Mouse (Mus musculus): ENCODE measurements around the gene As3mt. TPM values are rescaled to one million over a fixed set of nuclear protein-coding genes. Genes with fewer than 3 reads are reported as not detected.
"Not testable (repeated sequence)": the region's sequence is repeated elsewhere in the genome, so short reads cannot be mapped to it uniquely, and the experiment has no call there.

The As3mt gene
- polyA plus RNA-seq, 1 experiment from 2014 or later, result 46.2 TPM

DNA sequence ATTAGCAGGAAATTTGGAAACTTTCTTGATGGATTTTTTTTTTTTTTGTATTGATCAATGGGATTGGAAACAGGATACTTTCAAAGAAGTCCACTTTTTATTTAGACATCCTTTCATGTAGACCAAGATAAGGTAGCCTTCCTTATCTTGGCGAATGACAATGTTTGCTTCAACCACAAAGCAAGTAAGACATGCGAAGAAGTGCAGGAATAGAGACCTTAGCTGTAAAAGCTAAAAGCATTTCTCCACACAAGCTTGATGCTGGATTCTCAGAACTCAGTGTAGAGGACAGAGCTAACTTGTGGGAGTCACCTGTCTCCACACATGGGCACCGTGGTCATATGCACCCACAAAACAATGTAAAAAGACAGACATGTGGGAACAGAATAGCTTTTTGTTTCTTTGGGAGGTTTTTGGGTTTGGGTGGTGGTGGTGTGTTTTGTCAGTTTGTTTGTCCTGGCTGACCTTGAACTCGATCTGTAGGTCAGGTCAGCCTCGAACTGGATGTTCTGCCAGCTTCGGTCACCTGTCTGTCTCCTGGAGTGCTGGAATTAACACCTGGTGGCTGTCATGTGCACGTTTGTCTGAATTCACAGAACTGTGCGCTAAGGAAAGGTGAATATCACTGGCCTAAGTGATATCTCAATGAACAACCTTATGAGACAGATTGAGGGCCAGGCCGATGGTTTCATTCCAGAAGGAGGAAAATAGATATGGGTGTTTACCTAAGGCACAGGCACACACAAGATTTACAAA is 540 bp upstream of the As3mt start:
- no peaks in the 10 kb centered on the region for H3K9me3 ChIP-seq
- H3K27ac ChIP-seq, result peak overlapping the region; percentile 94
- no peak for DNase-seq (ENCODE audit: low spot score)
- no peaks in the 10 kb centered on the region for H3K27me3 ChIP-seq (ENCODE audit: insufficient read depth, poor library complexity, severe bottlenecking)
- H3K36me3 ChIP-seq, result peaks cover 25% of the 10 kb centered on the region; the same call in 1 of the 2 replicates
- 66% methylated on average over 9 of the region's 9 CpGs for WGBS
- peak overlapping the region; percentile 73 for H3K4me3 ChIP-seq
- H3K4me1 ChIP-seq, result peaks cover 29% of the 10 kb centered on the region

DNA sequence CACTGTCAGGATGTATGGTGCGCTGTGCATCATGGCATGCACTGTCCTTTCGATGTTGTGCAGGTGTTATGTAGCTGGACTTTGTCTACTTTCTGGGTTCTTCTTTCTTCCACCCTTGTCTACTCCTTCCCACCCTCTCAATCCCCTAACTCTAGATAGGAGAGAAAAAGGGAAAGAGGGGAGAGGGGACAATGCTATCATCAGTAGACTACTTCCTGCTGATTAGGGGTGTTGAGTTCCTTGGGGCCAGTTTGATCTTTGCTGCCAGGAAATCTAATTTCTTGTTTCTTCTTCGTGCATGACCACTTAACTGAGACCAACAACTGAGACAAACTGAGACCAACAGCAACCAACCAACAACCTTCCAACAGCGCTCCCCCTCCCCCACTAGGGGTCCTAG is 3.4 kb downstream of the As3mt start:
- H3K27ac ChIP-seq, result no peak overlapping the region
- no peak overlapping the region for H3K4me3 ChIP-seq
- H3K36me3 ChIP-seq, result peaks cover 27% of the 10 kb centered on the region
- no peak for DNase-seq (ENCODE audit: low spot score)
- H3K27me3 ChIP-seq (ENCODE audit: insufficient read depth, poor library complexity, severe bottlenecking), result no peaks in the 10 kb centered on the region
- H3K4me1 ChIP-seq, result peaks cover 26% of the 10 kb centered on the region
- WGBS, result 82% methylated on average over 4 of the region's 4 CpGs
- H3K9me3 ChIP-seq, result no peaks in the 10 kb centered on the region

- H3K27ac ChIP-seq, result no peak overlapping the region
- 0 out of 2 replicates have a peak, but pooled peaks cover 4% of the 10 kb centered on the region for H3K4me1 ChIP-seq
- peaks cover 4% of the 10 kb centered on the region; the same call in 1 of the 2 replicates for H3K9me3 ChIP-seq
- H3K36me3 ChIP-seq, result peaks cover 45% of the 10 kb centered on the region
- WGBS, result 89% methylated on average over 8 of the region's 8 CpGs
- no peak overlapping the region for H3K4me3 ChIP-seq
- H3K27me3 ChIP-seq (ENCODE audit: insufficient read depth, poor library complexity, severe bottlenecking), result no peaks in the 10 kb centered on the region
- DNase-seq (ENCODE audit: low spot score), result no peak
Measured at GRCm38 (mm10) chr19:46714234-46714633, 7.0 kb downstream of the As3mt start.

DNA sequence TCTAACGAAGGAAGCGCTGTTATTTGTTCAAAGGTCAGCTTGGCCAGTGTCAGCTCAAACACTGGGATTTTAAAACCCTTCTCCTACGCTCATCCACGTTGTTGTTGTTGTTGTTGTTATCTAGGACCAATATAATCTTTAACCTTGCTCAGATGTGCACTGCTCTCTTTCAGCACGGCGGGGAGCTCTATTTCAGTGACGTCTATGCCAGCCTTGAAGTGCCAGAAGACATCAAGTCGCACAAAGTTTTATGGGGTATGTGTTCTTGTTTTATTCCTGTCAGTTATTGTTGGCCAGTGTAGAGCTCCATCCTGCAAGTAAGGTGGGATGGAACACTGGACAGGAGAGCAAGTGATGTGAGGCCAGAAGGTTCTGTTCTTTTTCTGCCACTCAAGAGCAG is 7.8 kb downstream of the As3mt start:
- Histone ChIP-seq H3K4me3 (no peak overlapping the region), H3K27me3 (ENCODE audit: insufficient read depth, poor library complexity, severe bottlenecking) (no peaks in the 10 kb centered on the region), H3K27ac (no peak overlapping the region), H3K36me3 (peaks cover 47% of the 10 kb centered on the region), H3K4me1 (0 out of 2 replicates have a peak, but pooled peaks cover 4% of the 10 kb centered on the region), H3K9me3 (peaks cover 4% of the 10 kb centered on the region; the same call in 1 of the 2 replicates)
- WGBS, result 89% methylated on average over 8 of the region's 8 CpGs
- DNase-seq (ENCODE audit: low spot score), result no peak

- Histone ChIP-seq H3K4me3 (no peak overlapping the region), H3K27me3 (ENCODE audit: insufficient read depth, poor library complexity, severe bottlenecking) (no peaks in the 10 kb centered on the region), H3K9me3 (peaks cover 4% of the 10 kb centered on the region; the same call in 1 of the 2 replicates), H3K27ac (no peak overlapping the region), H3K36me3 (peaks cover 62% of the 10 kb centered on the region), H3K4me1 (peaks cover 5% of the 10 kb centered on the region; the same call in 1 of the 2 replicates)
- WGBS, result 75% methylated on average over 4 of the region's 4 CpGs
- DNase-seq (ENCODE audit: low spot score), result no peak
Measured at GRCm38 (mm10) chr19:46718150-46718549, 10.9 kb downstream of the As3mt start.

DNA sequence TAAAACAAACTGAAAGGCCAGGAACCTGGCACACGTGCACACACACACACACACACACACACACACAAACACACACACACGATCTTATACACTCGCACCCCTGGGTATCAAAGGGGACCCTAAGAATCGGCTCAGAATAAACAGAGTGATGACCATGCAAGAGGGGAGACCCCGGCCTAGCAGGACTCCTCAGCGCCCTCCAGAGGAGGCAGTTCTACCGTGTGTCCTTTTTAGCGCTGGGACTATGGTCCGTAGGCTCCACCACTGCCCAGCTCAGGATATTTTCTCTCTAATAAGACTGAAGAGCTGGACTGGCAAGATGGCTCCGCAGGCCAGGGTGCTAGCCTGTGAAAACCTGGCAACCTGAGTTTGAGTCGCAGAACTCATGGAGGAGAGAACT is 17.2 kb downstream of the As3mt start:
- no peak overlapping the region for H3K27ac ChIP-seq
- H3K27me3 ChIP-seq (ENCODE audit: insufficient read depth, poor library complexity, severe bottlenecking), result no peaks in the 10 kb centered on the region
- WGBS, result 69% methylated on average over 11 of the region's 11 CpGs
- peaks cover 22% of the 10 kb centered on the region for H3K4me1 ChIP-seq
- H3K4me3 ChIP-seq, result no peak overlapping the region
- peaks cover 62% of the 10 kb centered on the region for H3K36me3 ChIP-seq
- DNase-seq (ENCODE audit: low spot score), result no peak
- H3K9me3 ChIP-seq, result no peaks in the 10 kb centered on the region

DNA sequence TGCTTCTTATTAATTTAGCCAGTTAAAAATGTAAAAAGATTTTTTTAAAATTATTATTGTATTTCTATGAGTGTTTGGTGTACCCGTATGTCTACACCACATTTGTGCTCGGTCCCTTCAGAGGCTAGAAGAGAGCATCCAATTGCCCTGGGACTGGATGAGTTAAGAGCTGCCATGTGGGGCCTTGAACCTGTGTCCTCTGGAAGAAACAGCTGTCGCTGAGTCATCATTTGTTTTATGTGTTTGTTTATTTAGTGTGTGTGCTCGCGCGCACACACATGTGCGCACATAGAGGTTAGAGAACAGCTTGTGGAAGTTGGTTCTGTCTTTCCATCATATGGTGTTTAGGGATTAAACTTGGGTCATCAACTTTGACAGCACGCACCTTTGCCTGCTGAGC is 18.9 kb downstream of the As3mt start:
- H3K27me3 ChIP-seq (ENCODE audit: insufficient read depth, poor library complexity, severe bottlenecking), result no peaks in the 10 kb centered on the region
- no peak overlapping the region for H3K4me3 ChIP-seq
- H3K9me3 ChIP-seq, result no peaks in the 10 kb centered on the region
- H3K27ac ChIP-seq, result no peak overlapping the region
- H3K4me1 ChIP-seq, result peaks cover 22% of the 10 kb centered on the region
- WGBS, result 99% methylated on average over 8 of the region's 8 CpGs
- H3K36me3 ChIP-seq, result peaks cover 47% of the 10 kb centered on the region
- DNase-seq (ENCODE audit: low spot score), result peak; percentile 30

GRCm38 (mm10) chr19:46727140-46727736 is 20.0 kb downstream of the As3mt start:
- 50% methylated on average over 8 of the region's 8 CpGs for WGBS
- Histone ChIP-seq H3K36me3 (peaks cover 42% of the 10 kb centered on the region), H3K9me3 (no peaks in the 10 kb centered on the region), H3K4me1 (peaks cover 18% of the 10 kb centered on the region), H3K27me3 (ENCODE audit: insufficient read depth, poor library complexity, severe bottlenecking) (no peaks in the 10 kb centered on the region), H3K4me3 (no peak overlapping the region; the same call in 1 of the 2 replicates), H3K27ac (no peak overlapping the region)
- DNase-seq (ENCODE audit: low spot score), result peak; percentile 68

GRCm38 (mm10) chr19:46727945-46728540 is 20.8 kb downstream of the As3mt start:
- peaks cover 18% of the 10 kb centered on the region for H3K4me1 ChIP-seq
- H3K9me3 ChIP-seq, result no peaks in the 10 kb centered on the region
- 25% methylated on average over 11 of the region's 11 CpGs for WGBS
- peak; percentile 80 for DNase-seq (ENCODE audit: low spot score)
- H3K4me3 ChIP-seq, result peak overlapping the region; percentile 13; the same call in 1 of the 2 replicates
- peaks cover 39% of the 10 kb centered on the region for H3K36me3 ChIP-seq
- peak overlapping the region; percentile 42 for H3K27ac ChIP-seq
- no peaks in the 10 kb centered on the region for H3K27me3 ChIP-seq (ENCODE audit: insufficient read depth, poor library complexity, severe bottlenecking)

GRCm38 (mm10) chr19:46728909-46729308 is 21.7 kb downstream of the As3mt start:
- Histone ChIP-seq H3K27me3 (ENCODE audit: insufficient read depth, poor library complexity, severe bottlenecking) (no peaks in the 10 kb centered on the region), H3K27ac (no peak overlapping the region), H3K36me3 (peaks cover 37% of the 10 kb centered on the region), H3K4me3 (no peak overlapping the region), H3K9me3 (no peaks in the 10 kb centered on the region), H3K4me1 (peaks cover 24% of the 10 kb centered on the region)
- DNase-seq (ENCODE audit: low spot score), result no peak
- 76% methylated on average over 3 of the region's 3 CpGs for WGBS

DNA sequence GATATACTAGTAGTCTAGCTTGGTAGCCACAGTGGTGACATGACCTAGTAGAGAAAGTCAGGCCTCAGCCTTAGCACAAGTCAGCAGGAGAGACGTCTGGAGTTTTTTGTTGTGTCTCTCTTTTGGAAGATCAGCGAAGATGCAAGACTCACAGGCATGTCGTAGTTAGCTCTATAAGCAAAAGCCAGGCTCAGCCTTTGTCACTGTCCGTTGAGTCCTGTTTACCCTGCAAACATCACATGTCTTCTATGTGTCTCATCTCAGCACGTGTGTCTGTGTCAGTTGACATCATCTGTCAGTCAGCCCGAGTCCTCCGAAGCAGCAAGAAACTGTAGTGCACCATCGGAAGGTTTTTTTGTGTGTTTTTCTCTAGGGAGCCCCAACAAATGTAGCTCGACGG is 24.1 kb downstream of the As3mt start:
- H3K4me3 ChIP-seq, result no peak overlapping the region
- WGBS, result 89% methylated on average over 10 of the region's 10 CpGs

GRCm38 (mm10) chr19:46732673-46733072 is 25.4 kb downstream of the As3mt start:
- not testable (repeated sequence) for H3K4me3 ChIP-seq; H3K9me3 ChIP-seq; H3K27me3 ChIP-seq (ENCODE audit: insufficient read depth, poor library complexity, severe bottlenecking); H3K27ac ChIP-seq; DNase-seq (ENCODE audit: low spot score)
- Histone ChIP-seq H3K36me3 (peaks cover 14% of the 10 kb centered on the region), H3K4me1 (peaks cover 40% of the 10 kb centered on the region)
- 90% methylated on average over 5 of the region's 5 CpGs for WGBS

More for the DNA sequence above, 24.1 kb downstream of the As3mt start:
- no peak overlapping the region for H3K27ac ChIP-seq
- no peaks in the 10 kb centered on the region for H3K9me3 ChIP-seq
- H3K27me3 ChIP-seq (ENCODE audit: insufficient read depth, poor library complexity, severe bottlenecking), result no peaks in the 10 kb centered on the region
- H3K4me1 ChIP-seq, result peaks cover 41% of the 10 kb centered on the region
- peaks cover 16% of the 10 kb centered on the region for H3K36me3 ChIP-seq
- DNase-seq (ENCODE audit: low spot score), result peak; percentile 55

- Histone ChIP-seq H3K27me3 (ENCODE audit: insufficient read depth, poor library complexity, severe bottlenecking) (no peaks in the 10 kb centered on the region), H3K36me3 (peaks cover 22% of the 10 kb centered on the region), H3K27ac (no peak overlapping the region), H3K9me3 (no peaks in the 10 kb centered on the region), H3K4me3 (no peak overlapping the region), H3K4me1 (peaks cover 32% of the 10 kb centered on the region)
- DNase-seq (ENCODE audit: low spot score), result peak; percentile 75
- WGBS, result 71% methylated on average over 7 of the region's 7 CpGs
Measured at GRCm38 (mm10) chr19:46733626-46734025, 26.4 kb downstream of the As3mt start.
